Mouse (Mus musculus): ENCODE data around the gene H2-Eb1. TPM values are rescaled to one million over a fixed set of nuclear protein-coding genes. Genes with fewer than 3 reads are reported as not detected.

The H2-Eb1 gene
- polyA plus RNA-seq, 1 experiment from 2014 or later: 1.8 TPM

GRCm38 (mm10) chr17:34345486-34345885 is 39.8 kb downstream of the H2-Eb1 start:
- ATAC-seq (ENCODE audit: insufficient read depth, low FRiP score, low TSS enrichment): no peak

GRCm38 (mm10) chr17:34346041-34346440 is 40.4 kb downstream of the H2-Eb1 start:
- no peak overlapping the region for H3K27ac ChIP-seq (ENCODE audit: low read depth, low read length)
- ATAC-seq (ENCODE audit: insufficient read depth, low FRiP score, low TSS enrichment): no peak
- DNase-seq (ENCODE audit: low spot score): no peak
- no peak overlapping the region for H3K9ac ChIP-seq (ENCODE audit: low read length)
- H3K36me3 ChIP-seq (ENCODE audit: control insufficient read depth, insufficient read depth, low read length): no peaks in the 10 kb centered on the region
- no peak overlapping the region for H3K4me3 ChIP-seq (ENCODE audit: low read depth, low read length)
- no peak overlapping the region for H3K4me2 ChIP-seq (ENCODE audit: low read depth)
- WGBS: 82% methylated on average over 3 of the region's 3 CpGs
- no peaks in the 10 kb centered on the region for H3K27me3 ChIP-seq (ENCODE audit: control insufficient read depth, insufficient read depth, low read length)
- no peaks in the 10 kb centered on the region for H3K9me3 ChIP-seq (ENCODE audit: control insufficient read depth, low read length)
- no peaks in the 10 kb centered on the region for H3K4me1 ChIP-seq (ENCODE audit: control insufficient read depth, insufficient read depth, low read length)

More at GRCm38 (mm10) chr17:34345486-34345885, 39.8 kb downstream of the H2-Eb1 start:
- Histone ChIP-seq H3K4me1 (ENCODE audit: control insufficient read depth, insufficient read depth, low read length) (no peaks in the 10 kb centered on the region), H3K4me3 (ENCODE audit: low read depth, low read length) (no peak overlapping the region), H3K27ac (ENCODE audit: low read depth, low read length) (no peak overlapping the region), H3K4me2 (ENCODE audit: low read depth) (no peak overlapping the region), H3K9ac (ENCODE audit: low read length) (no peak overlapping the region), H3K27me3 (ENCODE audit: control insufficient read depth, insufficient read depth, low read length) (no peaks in the 10 kb centered on the region), H3K36me3 (ENCODE audit: control insufficient read depth, insufficient read depth, low read length) (no peaks in the 10 kb centered on the region), H3K9me3 (ENCODE audit: control insufficient read depth, low read length) (no peaks in the 10 kb centered on the region)
- 87% methylated on average over 7 of the region's 7 CpGs for WGBS
- DNase-seq (ENCODE audit: low spot score): no peak

- ATAC-seq (ENCODE audit: insufficient read depth, low FRiP score, low TSS enrichment): no peak
- Histone ChIP-seq H3K4me3 (ENCODE audit: low read depth, low read length) (no peak overlapping the region), H3K9ac (ENCODE audit: low read length) (no peak overlapping the region), H3K27ac (ENCODE audit: low read depth, low read length) (no peak overlapping the region), H3K36me3 (ENCODE audit: control insufficient read depth, insufficient read depth, low read length) (no peaks in the 10 kb centered on the region), H3K9me3 (ENCODE audit: control insufficient read depth, low read length) (no peaks in the 10 kb centered on the region), H3K4me1 (ENCODE audit: control insufficient read depth, insufficient read depth, low read length) (no peaks in the 10 kb centered on the region), H3K4me2 (ENCODE audit: low read depth) (no peak overlapping the region), H3K27me3 (ENCODE audit: control insufficient read depth, insufficient read depth, low read length) (no peaks in the 10 kb centered on the region)
- WGBS: 71% methylated on average over 6 of the region's 6 CpGs
- DNase-seq (ENCODE audit: low spot score): no peak
These were observed 42.1 kb downstream of the H2-Eb1 start for GRCm38 (mm10) chr17:34347606-34348308.

GRCm38 (mm10) chr17:34349429-34349828 is 43.8 kb downstream of the H2-Eb1 start:
- no peak overlapping the region for H3K4me2 ChIP-seq (ENCODE audit: low read depth)
- no peak overlapping the region for H3K9ac ChIP-seq (ENCODE audit: low read length)
- H3K4me1 ChIP-seq (ENCODE audit: control insufficient read depth, insufficient read depth, low read length): no peaks in the 10 kb centered on the region
- no peak overlapping the region for H3K4me3 ChIP-seq (ENCODE audit: low read depth, low read length)
- H3K27me3 ChIP-seq (ENCODE audit: control insufficient read depth, insufficient read depth, low read length): no peaks in the 10 kb centered on the region
- ATAC-seq (ENCODE audit: insufficient read depth, low FRiP score, low TSS enrichment): no peak
- DNase-seq (ENCODE audit: low spot score): peak; percentile 70
- no peaks in the 10 kb centered on the region for H3K36me3 ChIP-seq (ENCODE audit: control insufficient read depth, insufficient read depth, low read length)
- no peaks in the 10 kb centered on the region for H3K9me3 ChIP-seq (ENCODE audit: control insufficient read depth, low read length)
- 6% methylated on average over 4 of the region's 4 CpGs for WGBS
- H3K27ac ChIP-seq (ENCODE audit: low read depth, low read length): no peak overlapping the region

- no peak within 1 kb of the TSS for H3K9ac ChIP-seq (ENCODE audit: low read length)
- no peaks in the 10 kb centered on the region for H3K4me1 ChIP-seq (ENCODE audit: control insufficient read depth, insufficient read depth, low read length)
- no peak within 1 kb of the TSS for H3K4me2 ChIP-seq (ENCODE audit: low read depth)
- no peak within 1 kb of the TSS for H3K4me3 ChIP-seq (ENCODE audit: low read depth, low read length)
- ATAC-seq (ENCODE audit: insufficient read depth, low FRiP score, low TSS enrichment) (no peak), DNase-seq (ENCODE audit: low spot score) (no peak)
- H3K9me3 ChIP-seq (ENCODE audit: control insufficient read depth, low read length): no peaks in the 10 kb centered on the region
- H3K27me3 ChIP-seq (ENCODE audit: control insufficient read depth, insufficient read depth, low read length): no peaks in the 10 kb centered on the region
- WGBS: 83% methylated on average over 5 of the region's 5 CpGs
- H3K27ac ChIP-seq (ENCODE audit: low read depth, low read length): no peak within 1 kb of the TSS
- H3K36me3 ChIP-seq (ENCODE audit: control insufficient read depth, insufficient read depth, low read length): no peaks in the 10 kb centered on the region
These were observed 48.9 kb downstream of the H2-Eb1 start, which contains the start of gene Btnl2 for GRCm38 (mm10) chr17:34354539-34354938. Gene Btnl2, plus strand, starts transcription at chr17:34354822.

GRCm38 (mm10) chr17:34354940-34355339 is 49.3 kb downstream of the H2-Eb1 start:
- WGBS: 86% methylated on average over 1 of the region's 1 CpGs
- no peak overlapping the region for H3K9ac ChIP-seq (ENCODE audit: low read length)
- no peaks in the 10 kb centered on the region for H3K4me1 ChIP-seq (ENCODE audit: control insufficient read depth, insufficient read depth, low read length)
- H3K27me3 ChIP-seq (ENCODE audit: control insufficient read depth, insufficient read depth, low read length): no peaks in the 10 kb centered on the region
- H3K4me3 ChIP-seq (ENCODE audit: low read depth, low read length): no peak overlapping the region
- no peak overlapping the region for H3K27ac ChIP-seq (ENCODE audit: low read depth, low read length)
- ATAC-seq (ENCODE audit: insufficient read depth, low FRiP score, low TSS enrichment): no peak
- H3K4me2 ChIP-seq (ENCODE audit: low read depth): no peak overlapping the region
- no peaks in the 10 kb centered on the region for H3K9me3 ChIP-seq (ENCODE audit: control insufficient read depth, low read length)
- DNase-seq (ENCODE audit: low spot score): no peak
- no peaks in the 10 kb centered on the region for H3K36me3 ChIP-seq (ENCODE audit: control insufficient read depth, insufficient read depth, low read length)

GRCm38 (mm10) chr17:34362954-34363546 is 57.4 kb downstream of the H2-Eb1 start:
- ATAC-seq (ENCODE audit: insufficient read depth, low FRiP score, low TSS enrichment): no peak
- no peak overlapping the region for H3K4me2 ChIP-seq (ENCODE audit: low read depth)
- H3K36me3 ChIP-seq (ENCODE audit: control insufficient read depth, insufficient read depth, low read length): no peaks in the 10 kb centered on the region

GRCm38 (mm10) chr17:34363676-34364310 is 58.1 kb downstream of the H2-Eb1 start:
- Histone ChIP-seq H3K36me3 (ENCODE audit: control insufficient read depth, insufficient read depth, low read length) (no peaks in the 10 kb centered on the region), H3K9me3 (ENCODE audit: control insufficient read depth, low read length) (no peaks in the 10 kb centered on the region), H3K27ac (ENCODE audit: low read depth, low read length) (no peak overlapping the region), H3K4me1 (ENCODE audit: control insufficient read depth, insufficient read depth, low read length) (no peaks in the 10 kb centered on the region), H3K4me3 (ENCODE audit: low read depth, low read length) (no peak overlapping the region), H3K27me3 (ENCODE audit: control insufficient read depth, insufficient read depth, low read length) (no peaks in the 10 kb centered on the region), H3K9ac (ENCODE audit: low read length) (no peak overlapping the region), H3K4me2 (ENCODE audit: low read depth) (no peak overlapping the region)
- no peak for ATAC-seq (ENCODE audit: insufficient read depth, low FRiP score, low TSS enrichment)
- no peak for DNase-seq (ENCODE audit: low spot score)
- WGBS: 91% methylated on average over 3 of the region's 3 CpGs

More at GRCm38 (mm10) chr17:34362954-34363546, 57.4 kb downstream of the H2-Eb1 start:
- no peaks in the 10 kb centered on the region for H3K4me1 ChIP-seq (ENCODE audit: control insufficient read depth, insufficient read depth, low read length)
- no peaks in the 10 kb centered on the region for H3K27me3 ChIP-seq (ENCODE audit: control insufficient read depth, insufficient read depth, low read length)
- WGBS: 86% methylated on average over 15 of the region's 15 CpGs
- DNase-seq (ENCODE audit: low spot score): no peak
- no peak overlapping the region for H3K27ac ChIP-seq (ENCODE audit: low read depth, low read length)
- no peaks in the 10 kb centered on the region for H3K9me3 ChIP-seq (ENCODE audit: control insufficient read depth, low read length)
- H3K9ac ChIP-seq (ENCODE audit: low read length): no peak overlapping the region
- no peak overlapping the region for H3K4me3 ChIP-seq (ENCODE audit: low read depth, low read length)

All from neural tube, embryonic 11.5 days (tissue).